Mouse (Mus musculus): Measurements from ENCODE around the gene Ptprb. TPM values are rescaled to one million over a fixed set of nuclear protein-coding genes. Genes with fewer than 3 reads are reported as not detected.

Gene Ptprb
- polyA plus RNA-seq (2016; fragmentation: Nextera tagmentation; extraction: Ambion mirVana): 2.1 and 2.2 TPM in 2 replicates

- Histone ChIP-seq H3K4me1 (replicated peaks) (no peaks in the 10 kb centered on the region), H3K9me3 (no peaks in the 10 kb centered on the region), H3K27ac (no peak within 1 kb of the TSS), H3K27me3 (ENCODE audit: insufficient read depth, poor library complexity, severe bottlenecking) (no peaks in the 10 kb centered on the region), H3K4me3 (no peak within 1 kb of the TSS), H3K36me3 (no peaks in the 10 kb centered on the region)
- no peak for DNase-seq (ENCODE audit: low spot score)
- WGBS: 78% methylated on average over 7 of the region's 7 CpGs
These were observed at the start of gene Ptprb for GRCm38 (mm10) chr10:116275280-116275679. Gene Ptprb, plus strand, starts transcription at chr10:116275523.

GRCm38 (mm10) chr10:116235299-116235698, 40.0 kb upstream of the Ptprb start:
- Histone ChIP-seq H3K9me3 (no peaks in the 10 kb centered on the region), H3K36me3 (no peaks in the 10 kb centered on the region), H3K27me3 (ENCODE audit: insufficient read depth, poor library complexity, severe bottlenecking) (no peaks in the 10 kb centered on the region), H3K27ac (no peak overlapping the region), H3K4me1 (replicated peaks) (no peaks in the 10 kb centered on the region), H3K4me3 (no peak overlapping the region)
- DNase-seq (ENCODE audit: low spot score): no peak
- WGBS: 49% methylated on average over 5 of the region's 5 CpGs

GRCm38 (mm10) chr10:116242200-116242599, 33.1 kb upstream of the Ptprb start:
- H3K4me1 ChIP-seq (replicated peaks): no peaks in the 10 kb centered on the region
- 76% methylated on average over 7 of the region's 7 CpGs for WGBS
- no peaks in the 10 kb centered on the region for H3K9me3 ChIP-seq
- no peaks in the 10 kb centered on the region for H3K27me3 ChIP-seq (ENCODE audit: insufficient read depth, poor library complexity, severe bottlenecking)
- DNase-seq (ENCODE audit: low spot score): no peak
- H3K27ac ChIP-seq: no peak overlapping the region
- no peak overlapping the region for H3K4me3 ChIP-seq
- no peaks in the 10 kb centered on the region for H3K36me3 ChIP-seq

GRCm38 (mm10) chr10:116243373-116243772, 31.9 kb upstream of the Ptprb start:
- H3K4me1 ChIP-seq (replicated peaks): no peaks in the 10 kb centered on the region
- H3K9me3 ChIP-seq: no peaks in the 10 kb centered on the region
- no peaks in the 10 kb centered on the region for H3K36me3 ChIP-seq
- DNase-seq (ENCODE audit: low spot score): no peak
- H3K27me3 ChIP-seq (ENCODE audit: insufficient read depth, poor library complexity, severe bottlenecking): no peaks in the 10 kb centered on the region
- no peak overlapping the region for H3K4me3 ChIP-seq
- no peak overlapping the region for H3K27ac ChIP-seq
- 53% methylated on average over 7 of the region's 7 CpGs for WGBS

- H3K4me3 ChIP-seq: no peak overlapping the region
- H3K27ac ChIP-seq: no peak overlapping the region
- H3K9me3 ChIP-seq: no peaks in the 10 kb centered on the region
- DNase-seq (ENCODE audit: low spot score): no peak
- H3K36me3 ChIP-seq: no peaks in the 10 kb centered on the region
- no peaks in the 10 kb centered on the region for H3K4me1 ChIP-seq (replicated peaks)
- WGBS: 78% methylated on average over 2 of the region's 2 CpGs
- no peaks in the 10 kb centered on the region for H3K27me3 ChIP-seq (ENCODE audit: insufficient read depth, poor library complexity, severe bottlenecking)
These were observed 29.7 kb upstream of the Ptprb start for GRCm38 (mm10) chr10:116245632-116246031.

- no peak for DNase-seq (ENCODE audit: low spot score)
- H3K27ac ChIP-seq: no peak overlapping the region
- H3K27me3 ChIP-seq (ENCODE audit: insufficient read depth, poor library complexity, severe bottlenecking): no peaks in the 10 kb centered on the region
- WGBS: 88% methylated on average over 7 of the region's 7 CpGs
- H3K4me3 ChIP-seq: no peak overlapping the region
- no peaks in the 10 kb centered on the region for H3K9me3 ChIP-seq
- no peaks in the 10 kb centered on the region for H3K4me1 ChIP-seq (replicated peaks)
- H3K36me3 ChIP-seq: no peaks in the 10 kb centered on the region
These were observed 22.7 kb upstream of the Ptprb start for GRCm38 (mm10) chr10:116252668-116253067.

- Histone ChIP-seq H3K27ac (no peak overlapping the region), H3K4me3 (no peak overlapping the region), H3K4me1 (replicated peaks) (no peaks in the 10 kb centered on the region), H3K27me3 (ENCODE audit: insufficient read depth, poor library complexity, severe bottlenecking) (no peaks in the 10 kb centered on the region), H3K36me3 (no peaks in the 10 kb centered on the region), H3K9me3 (no peaks in the 10 kb centered on the region)
- DNase-seq (ENCODE audit: low spot score): no peak
- WGBS: 80% methylated on average over 6 of the region's 6 CpGs
These were observed 21.4 kb upstream of the Ptprb start for GRCm38 (mm10) chr10:116253972-116254371.

- Histone ChIP-seq H3K4me1 (replicated peaks) (peaks cover 11% of the 10 kb centered on the region; the same call in 1 of the 2 replicates), H3K9me3 (no peaks in the 10 kb centered on the region), H3K27me3 (ENCODE audit: insufficient read depth, poor library complexity, severe bottlenecking) (no peaks in the 10 kb centered on the region), H3K27ac (no peak overlapping the region), H3K36me3 (no peaks in the 10 kb centered on the region), H3K4me3 (no peak overlapping the region)
- WGBS: 81% methylated on average over 4 of the region's 4 CpGs
- DNase-seq (ENCODE audit: low spot score): no peak
These were observed 16.0 kb upstream of the Ptprb start for GRCm38 (mm10) chr10:116259298-116259697.

GRCm38 (mm10) chr10:116260658-116261433, 14.5 kb upstream of the Ptprb start:
- 77% methylated on average over 13 of the region's 13 CpGs for WGBS
- Histone ChIP-seq H3K27me3 (ENCODE audit: insufficient read depth, poor library complexity, severe bottlenecking) (no peaks in the 10 kb centered on the region), H3K27ac (0 out of 2 replicates have a peak overlapping the region, but pooled peaks have one; percentile 45), H3K4me1 (replicated peaks) (peaks cover 11% of the 10 kb centered on the region; the same call in 1 of the 2 replicates), H3K36me3 (no peaks in the 10 kb centered on the region), H3K9me3 (no peaks in the 10 kb centered on the region), H3K4me3 (no peak overlapping the region)
- no peak for DNase-seq (ENCODE audit: low spot score)

- 61% methylated on average over 5 of the region's 5 CpGs for WGBS
- 0 out of 2 replicates have a peak overlapping the region, but pooled peaks have one; percentile 18 for H3K27ac ChIP-seq
- no peaks in the 10 kb centered on the region for H3K9me3 ChIP-seq
- no peak for DNase-seq (ENCODE audit: low spot score)
- no peak overlapping the region for H3K4me3 ChIP-seq
- peaks cover 11% of the 10 kb centered on the region; the same call in 1 of the 2 replicates for H3K4me1 ChIP-seq (replicated peaks)
- H3K36me3 ChIP-seq: no peaks in the 10 kb centered on the region
- no peaks in the 10 kb centered on the region for H3K27me3 ChIP-seq (ENCODE audit: insufficient read depth, poor library complexity, severe bottlenecking)
These were observed 13.8 kb upstream of the Ptprb start for GRCm38 (mm10) chr10:116261559-116261958.

- Histone ChIP-seq H3K27ac (no peak overlapping the region), H3K9me3 (no peaks in the 10 kb centered on the region), H3K27me3 (ENCODE audit: insufficient read depth, poor library complexity, severe bottlenecking) (no peaks in the 10 kb centered on the region), H3K4me3 (no peak overlapping the region), H3K36me3 (no peaks in the 10 kb centered on the region), H3K4me1 (replicated peaks) (peaks cover 15% of the 10 kb centered on the region; the same call in 1 of the 2 replicates)
- whole genome bisulfite sequencing: 87% methylated on average over 11 of the region's 11 CpGs
- DNase-seq (ENCODE audit: low spot score): no peak
These were observed 10.8 kb upstream of the Ptprb start for GRCm38 (mm10) chr10:116264521-116264920.

GRCm38 (mm10) chr10:116266561-116267433, 8.5 kb upstream of the Ptprb start:
- Histone ChIP-seq H3K36me3 (no peaks in the 10 kb centered on the region), H3K27me3 (ENCODE audit: insufficient read depth, poor library complexity, severe bottlenecking) (no peaks in the 10 kb centered on the region), H3K4me3 (no peak overlapping the region), H3K9me3 (no peaks in the 10 kb centered on the region), H3K27ac (no peak overlapping the region), H3K4me1 (replicated peaks) (peaks cover 6% of the 10 kb centered on the region; the same call in 1 of the 2 replicates)
- no peak for DNase-seq (ENCODE audit: low spot score)
- 72% methylated on average over 15 of the region's 15 CpGs for WGBS

GRCm38 (mm10) chr10:116267434-116267822, 7.9 kb upstream of the Ptprb start:
- no peak for DNase-seq (ENCODE audit: low spot score)
- no peaks in the 10 kb centered on the region for H3K9me3 ChIP-seq
- 0 out of 2 replicates have a peak, but pooled peaks cover 4% of the 10 kb centered on the region for H3K4me1 ChIP-seq (replicated peaks)
- no peak overlapping the region for H3K27ac ChIP-seq
- no peaks in the 10 kb centered on the region for H3K36me3 ChIP-seq
- H3K27me3 ChIP-seq (ENCODE audit: insufficient read depth, poor library complexity, severe bottlenecking): no peaks in the 10 kb centered on the region
- no peak overlapping the region for H3K4me3 ChIP-seq
- WGBS: 79% methylated on average over 4 of the region's 4 CpGs
